Mouse (Mus musculus): ENCODE measurements around the gene Diaph3.

The Diaph3 gene

DNA sequence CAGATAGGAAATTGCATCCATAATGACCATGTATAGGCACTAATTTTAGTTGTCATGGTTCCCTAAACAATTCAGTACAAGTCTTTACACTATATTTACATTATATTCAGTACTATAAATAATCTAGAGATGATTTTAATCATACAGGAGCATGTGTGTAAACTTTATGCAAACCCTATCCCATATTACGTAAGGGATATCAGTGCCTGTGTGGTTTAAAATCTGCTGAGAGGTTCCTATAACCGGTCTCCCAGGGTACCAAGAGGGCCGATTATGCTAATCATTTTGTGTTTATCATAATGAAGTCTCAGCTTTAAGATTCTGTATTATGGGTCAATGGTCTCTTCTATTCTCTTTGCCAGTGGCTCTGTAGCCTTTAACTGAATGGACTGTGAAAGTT lies 499.2 kb downstream of the Diaph3 start:
- no peak for DNase-seq (ENCODE audit: low spot score)

DNA sequence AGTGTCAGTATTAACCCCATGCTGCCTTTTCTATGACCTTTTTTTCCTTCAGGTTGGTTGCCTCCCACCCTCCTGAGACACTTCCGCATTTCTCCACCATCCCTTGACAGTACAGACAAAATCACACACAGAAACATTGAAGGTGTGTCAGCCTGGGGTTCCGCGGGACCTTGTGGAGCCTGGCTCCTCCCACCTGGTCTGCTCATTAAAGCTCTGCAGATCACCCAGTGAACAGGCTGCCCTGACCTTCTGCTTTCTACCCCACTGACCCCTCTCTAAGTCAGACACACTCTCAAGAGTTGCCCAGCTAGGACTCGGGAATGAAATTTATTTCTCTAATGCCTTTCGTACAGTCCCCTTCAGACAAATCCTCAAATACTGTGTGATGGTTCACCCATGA lies 500.9 kb downstream of the Diaph3 start:
- DNase-seq (ENCODE audit: low spot score) = no peak

- no peak for DNase-seq (ENCODE audit: low spot score)
Observed at GRCm38 (mm10) chr14:86635594-86636140, 505.4 kb downstream of the Diaph3 start.

GRCm38 (mm10) chr14:86635052-86635451 lies 506.0 kb downstream of the Diaph3 start:
- no peak for DNase-seq (ENCODE audit: low spot score)

GRCm38 (mm10) chr14:86633799-86634198 lies 507.2 kb downstream of the Diaph3 start:
- DNase-seq (ENCODE audit: low spot score) = no peak

DNA sequence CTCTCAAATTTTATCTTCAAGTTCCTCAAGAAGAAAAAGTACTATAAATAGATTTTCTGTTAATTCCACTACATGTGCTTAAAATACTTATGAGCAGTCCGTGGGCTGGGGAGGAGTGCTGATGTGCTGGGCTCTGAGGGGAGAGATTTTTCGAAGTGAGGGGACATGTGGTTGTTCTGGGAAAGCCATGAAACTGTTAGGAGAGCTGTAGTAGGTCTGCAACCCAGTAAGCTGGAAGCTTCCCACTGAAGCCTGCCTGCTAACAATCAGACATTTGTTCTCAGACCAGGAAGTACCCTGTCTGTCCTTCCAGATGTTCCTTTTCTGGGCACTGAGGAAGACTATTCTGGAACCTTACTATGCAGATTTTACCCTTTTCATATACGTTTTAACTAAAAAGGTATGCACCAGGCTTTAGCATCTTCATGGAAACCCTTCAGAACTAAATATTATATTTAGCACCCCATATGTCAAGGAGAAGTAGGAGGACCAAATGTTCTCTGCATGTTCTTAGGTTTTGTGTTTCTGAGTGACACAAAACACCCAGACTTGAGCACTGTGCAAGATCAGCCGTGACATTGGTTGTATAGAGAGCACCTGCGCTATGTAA lies 516.1 kb downstream of the Diaph3 start:
- no peak for DNase-seq (ENCODE audit: low spot score)

DNA sequence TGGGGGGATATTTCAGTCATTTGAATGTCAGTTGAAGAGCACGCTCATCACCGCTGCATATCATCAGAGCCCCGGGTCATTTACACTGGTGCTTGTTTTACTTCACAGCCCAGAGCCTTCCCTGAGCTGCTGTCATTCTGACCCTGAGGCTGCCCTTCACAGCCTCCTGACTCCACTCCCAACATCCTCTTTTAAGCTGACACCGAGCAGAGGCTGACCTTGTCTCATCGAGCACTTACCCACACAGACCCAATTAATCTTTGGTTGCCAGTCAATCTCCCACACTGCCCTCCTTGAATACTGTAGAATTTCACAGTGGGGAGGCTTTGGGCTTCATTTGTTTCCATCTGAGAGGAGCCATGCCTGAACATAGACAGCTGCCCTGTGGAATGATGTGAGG lies 521.4 kb downstream of the Diaph3 start:
- DNase-seq (ENCODE audit: low spot score) = no peak
